Mouse (Mus musculus) lung, postnatal 25 days (tissue): ENCODE results near the gene U2af1l4.

Source experiments
- DNase-seq: peaks from one replicate; pipeline ENCODE4 v3.0.0; 2022; ENCODE audit warnings: low spot score

U2af1l4 gene

DNA sequence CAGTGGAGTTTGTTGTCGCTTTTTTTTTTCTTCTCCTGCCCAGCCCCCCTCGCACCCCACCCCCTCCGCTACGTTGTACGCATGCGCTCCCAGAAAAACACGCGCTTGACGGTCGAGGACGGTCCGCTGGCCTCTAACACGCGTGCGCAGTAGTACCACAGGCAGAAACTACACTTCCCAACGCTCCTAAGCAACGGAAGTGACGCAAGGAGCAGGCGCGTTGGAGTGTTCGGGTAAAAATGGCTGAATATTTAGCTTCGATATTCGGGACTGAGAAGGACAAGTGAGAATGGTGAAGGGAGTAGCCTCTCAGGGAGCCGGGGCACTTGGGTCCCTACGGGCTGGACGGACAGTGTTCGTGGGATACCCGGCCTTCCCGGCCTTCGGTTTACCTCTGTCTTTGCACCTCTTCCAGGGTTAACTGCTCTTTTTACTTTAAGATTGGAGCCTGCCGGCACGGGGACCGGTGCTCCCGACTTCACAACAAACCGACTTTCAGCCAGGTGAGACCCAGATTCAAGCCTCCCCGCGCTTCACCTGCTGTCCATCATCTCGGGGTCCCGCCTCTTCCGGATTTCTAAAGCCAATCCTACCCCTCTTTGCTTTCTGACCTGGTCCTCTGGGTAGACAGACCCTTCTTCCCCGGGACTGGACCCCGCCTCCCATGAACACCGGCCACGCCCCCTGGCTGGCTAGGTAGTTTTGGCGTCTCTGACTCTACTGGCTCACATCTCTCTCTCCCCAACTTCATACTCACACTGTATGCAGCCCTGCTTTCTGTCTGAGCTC is at the start of gene U2af1l4, which contains the start of the genes Gm49396 and Psenen:
Gene U2af1l4 (plus strand): TSS at position 185 of the 789 bp plus-strand sequence.
Gene Gm49396 (plus strand): TSS at position 228 of the 789 bp plus-strand sequence.
Gene Psenen (minus strand): TSS at position 511 of the 789 bp plus-strand sequence.
- peak; percentile 98 for DNase-seq

DNA sequence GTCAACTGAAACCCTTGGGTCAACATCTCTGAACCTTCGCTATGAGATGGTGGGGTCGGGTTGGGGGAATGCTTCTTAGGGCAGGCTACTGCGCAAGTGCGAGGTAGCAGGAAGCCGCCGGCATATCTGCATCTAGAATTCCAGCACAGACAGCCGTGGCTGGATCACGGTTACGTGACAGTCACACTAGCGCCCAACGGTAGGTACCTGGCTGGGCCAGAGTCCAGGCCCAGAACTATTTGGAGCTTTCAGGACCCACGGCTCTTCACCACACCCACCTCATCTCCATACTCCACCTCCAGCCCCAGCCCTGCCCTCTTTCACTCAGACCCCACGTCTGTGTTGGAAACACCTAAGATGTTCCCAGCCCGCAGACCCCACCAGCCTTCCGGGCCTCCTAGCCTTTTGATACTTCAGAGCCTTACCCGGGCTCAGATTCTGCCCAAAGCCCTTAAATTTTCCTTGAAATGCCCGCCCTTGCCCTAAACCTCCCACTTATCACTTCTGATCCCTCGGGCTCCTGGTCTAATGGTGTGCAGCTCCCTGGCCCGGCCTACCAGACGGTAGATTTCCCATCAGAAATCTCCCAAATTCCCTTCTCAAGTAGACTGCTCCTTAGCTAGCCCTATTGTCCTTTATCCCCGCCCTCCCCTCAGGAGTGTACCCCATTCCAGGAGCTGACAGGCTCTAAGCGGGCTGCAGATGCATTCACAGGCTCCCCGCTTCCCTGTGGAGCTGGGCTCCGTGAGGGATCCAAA is 47.9 kb upstream of the U2af1l4 start:
- no peak for DNase-seq

DNA sequence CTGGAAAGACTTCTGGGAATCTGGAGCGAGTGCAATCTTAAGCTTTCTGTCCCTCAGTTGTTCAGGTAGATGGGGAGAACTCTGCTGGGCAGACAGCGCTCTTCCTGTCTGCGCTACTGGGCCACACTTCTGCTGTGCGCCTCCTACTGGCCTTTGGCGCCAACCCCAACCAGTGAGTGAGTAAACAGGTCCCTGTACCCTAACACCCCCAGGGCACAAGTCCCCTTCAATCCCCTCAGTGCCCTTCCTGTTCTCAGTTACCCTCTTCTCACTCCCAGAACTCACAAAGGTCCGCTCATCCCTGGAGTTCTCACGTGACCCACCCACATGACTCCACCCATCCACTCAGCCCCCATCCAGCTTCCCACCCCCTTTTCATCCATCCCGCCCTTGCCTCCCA is 44.8 kb upstream of the U2af1l4 start:
- DNase-seq = no peak

DNA sequence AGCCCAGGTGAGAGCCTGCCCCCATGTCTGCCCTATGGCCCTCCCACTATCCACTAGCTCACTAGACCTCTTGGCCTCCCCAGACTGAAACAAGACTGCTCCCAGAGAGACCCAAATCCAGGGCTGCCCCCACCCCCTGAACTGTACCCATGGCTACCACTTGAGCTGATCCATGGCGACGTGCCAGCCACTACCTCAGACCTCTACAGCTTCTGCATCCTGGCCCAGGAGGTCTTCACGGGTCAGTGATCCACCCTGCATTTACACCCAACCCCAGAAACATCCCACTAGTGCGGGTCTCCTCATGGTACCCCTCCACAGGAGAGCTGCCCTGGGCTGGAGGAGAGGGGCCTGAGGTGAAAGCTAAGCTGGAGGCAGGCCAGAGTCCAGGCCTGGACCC is 42.7 kb upstream of the U2af1l4 start:
- no peak for DNase-seq

DNA sequence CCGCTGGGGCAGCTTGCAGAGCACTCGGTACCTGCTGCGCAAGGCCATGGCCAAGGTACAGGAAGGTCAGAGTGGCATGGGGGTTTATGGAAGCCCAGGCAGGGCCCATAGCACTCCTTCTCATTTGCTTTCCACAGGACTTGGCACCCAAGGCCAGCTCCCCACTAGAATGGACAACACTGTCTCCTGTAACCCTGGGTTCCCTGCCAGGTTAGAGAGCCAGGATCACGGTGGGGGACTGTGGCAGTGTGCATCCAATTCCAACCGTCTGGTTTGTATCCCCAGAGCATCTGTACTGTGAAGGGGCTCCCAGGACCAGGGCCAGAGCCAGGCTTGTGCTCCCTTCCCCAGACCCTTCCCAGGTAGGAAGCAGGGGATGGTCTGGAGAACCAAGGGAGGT is 42.2 kb upstream of the U2af1l4 start:
- no peak for DNase-seq

DNA sequence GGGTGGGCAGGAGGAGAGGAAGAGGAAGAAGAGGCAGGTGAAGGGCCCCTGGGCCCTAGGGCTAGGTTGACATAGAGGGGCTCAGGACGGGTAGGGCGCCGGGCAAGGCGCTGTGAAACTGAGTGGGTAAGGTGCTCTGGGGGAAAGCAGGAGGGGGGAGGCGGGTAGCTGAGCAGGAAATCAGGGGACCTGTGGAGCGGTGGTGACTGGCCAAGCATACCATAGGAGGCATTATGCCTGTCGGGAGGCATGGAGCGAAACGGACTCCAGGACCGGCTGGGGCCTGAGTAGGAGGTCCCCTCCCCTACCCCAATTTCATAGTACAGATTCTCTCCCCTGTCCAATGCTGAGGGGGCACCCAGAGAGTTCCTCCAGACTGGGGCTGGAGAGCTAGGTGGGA is 40.2 kb upstream of the U2af1l4 start:
- no peak for DNase-seq

DNA sequence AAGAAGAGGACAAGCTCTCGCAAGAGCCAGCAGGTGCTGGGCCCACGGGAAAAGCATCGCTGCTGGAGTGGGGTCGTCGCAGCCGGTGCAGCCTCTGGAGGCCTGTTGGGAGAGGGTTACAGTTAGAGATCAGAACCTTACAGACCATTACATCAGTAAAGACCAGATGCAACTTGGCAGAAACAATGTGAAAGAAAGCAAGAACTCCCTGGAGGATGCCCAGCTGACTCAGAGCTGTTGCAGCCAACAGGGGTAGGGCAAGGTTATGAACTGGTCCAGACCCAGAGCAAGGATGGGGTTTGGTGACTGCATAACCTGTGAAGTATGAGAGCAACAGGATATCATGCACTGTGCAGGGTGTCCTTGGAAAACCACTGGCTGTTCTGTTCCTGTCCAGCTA is 38.6 kb upstream of the U2af1l4 start:
- DNase-seq = no peak

DNA sequence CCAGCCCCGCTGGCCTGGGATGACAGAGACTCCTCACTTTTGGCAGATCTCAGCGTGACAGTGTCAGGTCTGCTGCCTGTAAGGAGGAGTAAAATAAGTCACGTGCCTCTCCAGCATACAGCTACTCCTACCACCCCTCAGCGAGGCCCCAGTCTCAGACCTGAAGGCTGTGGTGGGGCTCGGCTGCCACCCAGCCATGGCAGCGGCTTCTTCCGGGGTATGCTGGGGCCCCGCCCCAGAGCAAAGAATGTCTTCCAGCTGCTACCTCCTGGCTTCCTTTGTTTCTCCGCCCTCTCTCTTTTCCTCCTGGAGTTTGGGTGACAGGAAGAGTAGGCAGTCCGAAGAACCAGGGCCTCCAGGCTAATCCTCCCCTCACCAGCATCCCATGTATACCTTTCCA is 37.1 kb upstream of the U2af1l4 start:
- peak; percentile 31 for DNase-seq

DNA sequence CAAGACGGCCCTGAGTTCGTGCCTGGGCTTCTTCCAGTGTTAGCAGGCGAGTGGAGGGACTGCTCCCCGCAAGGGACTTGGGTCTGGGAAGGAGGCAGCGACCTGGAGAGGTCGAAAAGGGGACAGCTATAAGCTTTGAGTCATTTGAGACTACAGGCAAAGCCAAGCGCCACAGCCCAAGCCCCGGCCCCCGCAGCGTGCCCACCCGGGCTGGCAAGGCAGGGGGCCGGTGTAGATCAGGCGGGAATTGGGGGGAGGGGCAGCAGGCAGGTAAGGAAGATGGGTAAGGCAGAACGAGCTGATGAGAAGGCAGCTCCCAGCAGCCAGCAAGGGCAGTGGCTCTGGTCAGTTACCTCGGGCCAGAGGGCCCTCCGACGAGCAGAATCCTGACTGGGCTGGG is 36.7 kb upstream of the U2af1l4 start:
- DNase-seq = no peak

DNA sequence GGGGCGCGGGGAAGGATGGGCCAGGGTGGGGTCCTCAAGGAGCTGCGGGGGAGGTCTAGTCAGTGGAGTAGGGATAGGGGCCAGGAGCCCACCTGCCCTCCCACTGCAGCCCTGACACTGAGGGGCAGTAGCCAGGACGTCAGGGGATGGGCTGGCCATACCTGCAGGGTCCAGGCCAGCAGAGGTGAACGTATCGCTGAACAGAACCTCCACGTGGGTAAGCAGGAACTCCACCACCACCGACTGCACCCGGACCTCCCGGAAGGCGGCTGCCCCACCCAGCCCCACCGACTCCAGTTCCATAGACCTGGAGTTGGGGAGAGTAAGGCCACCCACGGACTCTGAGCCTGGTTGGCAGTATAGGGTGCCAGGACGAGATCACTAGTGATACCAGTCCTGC is 36.1 kb upstream of the U2af1l4 start:
- DNase-seq = no peak

DNA sequence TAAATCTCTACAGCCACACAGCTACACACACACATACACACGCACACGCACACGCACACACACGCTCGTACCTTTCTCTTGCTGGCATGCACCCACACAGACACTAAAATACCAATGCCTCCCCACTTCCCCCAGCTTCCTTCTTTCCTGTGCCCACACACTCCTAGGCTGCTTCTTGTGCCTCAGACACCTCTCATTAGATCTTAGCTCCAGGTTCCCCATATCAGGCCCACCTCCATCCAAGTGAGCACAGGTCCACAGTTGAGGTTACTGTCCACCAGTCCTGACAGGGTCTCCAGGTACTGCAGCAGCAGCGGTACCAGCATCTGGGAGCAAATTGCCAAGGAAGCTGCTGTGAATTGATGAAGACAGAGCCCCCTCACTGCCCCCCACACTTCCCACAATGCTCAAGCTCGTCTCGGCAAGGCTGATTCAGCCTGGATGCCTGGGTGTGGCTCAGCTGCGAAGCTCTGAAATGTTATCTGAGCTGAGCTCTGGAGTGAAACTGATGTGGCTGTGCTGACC is 31.7 kb upstream of the U2af1l4 start:
- DNase-seq = no peak

DNA sequence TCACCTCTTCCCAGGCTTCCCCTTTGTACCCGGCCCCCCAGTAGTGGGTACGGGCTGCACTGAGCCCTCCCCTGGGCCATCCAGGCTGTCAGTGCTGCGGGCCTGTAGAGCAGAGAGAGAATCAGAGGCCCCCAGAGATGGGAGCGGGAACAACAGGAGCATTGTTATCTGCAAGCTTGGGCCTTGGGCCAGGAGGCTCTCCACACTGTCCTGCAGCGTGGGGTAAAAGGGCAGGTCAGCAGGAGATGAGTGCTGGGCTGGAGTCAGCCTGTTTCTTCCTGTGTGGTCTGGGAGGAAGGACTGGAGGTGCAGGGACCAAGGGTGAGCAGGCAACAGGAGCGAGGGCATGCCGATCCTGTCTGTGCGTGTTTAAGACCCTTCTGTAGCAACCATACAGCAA is 30.2 kb upstream of the U2af1l4 start:
- DNase-seq = no peak

DNA sequence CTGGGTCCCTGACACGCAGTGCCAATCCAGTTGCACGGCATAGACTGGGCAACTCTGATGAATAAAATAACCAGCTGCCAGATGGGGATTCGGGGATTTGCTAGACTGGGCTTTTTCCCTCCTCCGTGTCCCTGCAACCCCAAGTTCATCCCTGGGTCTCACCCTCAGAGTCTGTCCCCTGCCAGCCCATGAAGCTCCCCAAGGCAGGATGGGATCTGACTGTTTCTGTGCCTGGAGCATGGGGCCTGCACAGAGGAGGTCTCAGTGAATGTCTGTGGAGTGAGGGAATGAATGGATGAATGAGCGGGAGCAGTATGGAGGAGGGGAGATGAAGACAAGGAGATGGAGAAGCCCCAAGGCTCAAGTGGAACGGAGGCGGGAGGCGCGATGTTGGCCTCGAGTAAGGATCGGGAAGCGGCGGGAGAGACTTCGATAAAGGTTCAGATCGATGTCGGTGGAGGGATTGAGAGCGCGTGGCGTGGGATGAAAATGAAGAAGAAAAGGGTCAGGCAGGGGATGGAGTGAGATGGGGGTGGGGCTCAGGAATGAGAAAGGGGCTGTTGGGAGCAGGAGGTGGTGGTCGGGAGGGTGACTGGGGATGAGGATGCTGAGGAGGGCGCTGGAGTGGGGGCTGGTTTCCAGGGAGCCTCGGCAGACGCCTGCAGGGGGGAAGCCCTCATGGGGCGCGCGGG is 29.0 kb upstream of the U2af1l4 start:
- no peak for DNase-seq

DNA sequence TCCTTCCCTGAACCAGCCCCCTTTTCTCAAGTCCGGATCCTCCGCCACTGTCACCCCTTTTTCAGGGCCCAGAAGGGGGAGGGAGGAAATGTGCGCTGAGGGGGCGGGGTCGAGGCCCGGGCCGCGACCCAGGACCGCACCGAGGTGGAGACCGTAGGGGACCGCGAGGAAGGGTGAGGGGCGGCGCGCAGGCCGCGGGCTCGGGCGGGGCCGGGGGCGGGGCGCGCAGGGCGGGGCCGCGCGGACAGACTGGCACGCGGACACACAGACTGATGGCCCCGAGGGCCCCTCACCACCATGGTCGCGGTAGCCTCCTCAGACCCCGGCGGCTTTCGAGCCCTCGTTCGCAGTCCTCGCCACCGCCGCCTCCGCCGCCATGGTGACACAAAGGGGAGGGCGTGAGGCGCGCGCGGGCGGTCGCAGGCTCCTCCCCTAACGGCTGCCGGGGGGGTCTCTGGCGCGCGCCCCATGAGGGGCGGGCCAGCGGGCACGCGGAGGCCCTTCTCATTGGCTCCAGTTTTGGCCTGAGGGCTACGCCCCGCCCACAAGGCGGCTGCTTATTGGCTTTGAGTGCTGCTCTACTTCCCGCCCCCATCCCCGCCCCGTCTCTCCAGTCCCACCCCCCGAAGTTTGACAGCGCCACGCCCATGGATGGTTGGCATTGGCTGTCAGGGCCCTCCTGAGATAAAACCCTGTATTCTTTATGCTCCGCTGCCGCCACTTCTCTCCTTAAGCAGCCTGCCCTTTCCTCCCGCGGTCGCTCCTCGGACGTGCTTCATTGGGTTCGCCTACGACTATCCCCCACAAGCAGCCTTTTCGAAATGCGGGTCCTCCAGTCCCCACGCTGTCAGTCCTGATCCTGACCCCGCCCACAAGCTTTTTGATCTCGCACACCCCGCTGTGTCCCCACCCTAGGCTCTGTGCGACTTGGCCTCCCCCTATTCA is 28.2 kb upstream of the U2af1l4 start, which contains the start of gene Arhgap33:
Gene Arhgap33 (minus strand): TSS at position 428 of the 945 bp plus-strand sequence.
- peak; percentile 96 for DNase-seq

DNA sequence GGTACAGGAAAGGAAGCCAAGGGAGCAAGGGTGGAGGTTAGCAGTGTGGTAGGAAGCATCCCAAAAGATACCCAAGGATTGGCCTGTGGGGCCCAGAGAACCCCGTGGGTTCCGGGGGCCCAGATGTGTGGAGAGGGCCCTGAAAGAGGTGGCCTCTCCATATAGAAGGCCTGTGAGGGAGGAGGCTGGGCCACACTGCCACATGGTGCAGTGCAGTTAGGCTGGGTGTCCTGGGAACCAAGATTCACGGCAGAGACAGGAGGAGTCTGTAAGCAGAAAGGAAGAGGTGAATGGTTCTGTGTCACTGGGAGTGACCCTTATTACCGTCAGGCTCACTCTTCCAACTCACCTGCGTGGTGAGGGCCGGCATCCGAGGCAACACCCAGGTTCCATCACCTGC is 22.5 kb upstream of the U2af1l4 start:
- DNase-seq = no peak

DNA sequence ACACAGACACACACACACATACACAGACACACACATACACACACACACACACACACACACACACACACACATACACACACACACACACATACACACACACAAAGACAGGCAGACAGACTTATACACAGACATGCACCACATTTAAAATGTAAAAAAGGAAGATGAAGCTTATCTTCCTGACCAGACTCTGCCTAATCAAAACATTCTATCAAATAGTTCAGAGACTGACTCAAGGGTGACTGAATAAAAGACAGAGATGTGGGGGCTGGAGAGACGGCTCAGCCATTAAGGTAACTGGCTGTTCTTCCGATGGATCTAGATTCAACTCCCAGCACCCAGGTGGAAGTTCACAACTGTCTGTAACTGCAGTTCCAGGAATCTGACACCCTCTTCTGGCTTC is 18.8 kb upstream of the U2af1l4 start:
- no peak for DNase-seq

DNA sequence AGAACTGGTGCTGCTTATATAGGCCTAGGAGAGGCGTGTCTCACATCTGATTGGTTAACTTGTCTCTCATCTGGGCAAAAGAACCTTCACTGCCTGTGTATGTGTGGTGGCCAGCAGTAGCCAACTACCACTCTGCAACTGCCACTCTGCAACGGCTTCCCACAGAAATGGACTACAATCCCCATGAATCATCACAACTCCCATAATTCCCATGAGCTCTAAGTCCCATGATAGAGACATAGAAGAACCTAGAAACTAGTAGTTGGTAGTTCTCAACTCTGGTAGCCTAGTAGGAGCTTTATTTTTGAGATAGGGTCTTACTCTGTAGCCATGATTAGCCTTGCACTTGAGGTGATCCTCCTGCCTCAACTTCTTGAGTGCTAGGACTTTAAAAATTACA is 13.2 kb upstream of the U2af1l4 start:
- DNase-seq = no peak

DNA sequence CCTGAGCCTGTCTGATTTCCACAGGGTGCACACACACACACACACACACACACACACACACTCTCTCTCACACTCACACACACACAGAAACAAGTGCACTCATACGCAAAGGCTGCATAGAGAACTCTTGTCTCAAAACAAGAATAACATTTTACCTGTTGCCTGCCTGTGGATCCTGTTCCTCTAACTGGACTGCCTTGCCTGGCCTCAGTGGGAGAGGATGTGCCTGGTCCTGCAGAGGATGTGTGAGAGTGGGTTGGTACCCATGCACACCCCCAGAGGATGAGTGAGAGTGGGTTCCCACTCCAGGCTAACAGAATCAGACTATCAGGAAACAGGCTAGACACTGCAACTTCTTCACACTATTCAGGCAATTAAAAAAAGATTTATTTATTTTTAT is 12.5 kb upstream of the U2af1l4 start:
- DNase-seq = no peak

DNA sequence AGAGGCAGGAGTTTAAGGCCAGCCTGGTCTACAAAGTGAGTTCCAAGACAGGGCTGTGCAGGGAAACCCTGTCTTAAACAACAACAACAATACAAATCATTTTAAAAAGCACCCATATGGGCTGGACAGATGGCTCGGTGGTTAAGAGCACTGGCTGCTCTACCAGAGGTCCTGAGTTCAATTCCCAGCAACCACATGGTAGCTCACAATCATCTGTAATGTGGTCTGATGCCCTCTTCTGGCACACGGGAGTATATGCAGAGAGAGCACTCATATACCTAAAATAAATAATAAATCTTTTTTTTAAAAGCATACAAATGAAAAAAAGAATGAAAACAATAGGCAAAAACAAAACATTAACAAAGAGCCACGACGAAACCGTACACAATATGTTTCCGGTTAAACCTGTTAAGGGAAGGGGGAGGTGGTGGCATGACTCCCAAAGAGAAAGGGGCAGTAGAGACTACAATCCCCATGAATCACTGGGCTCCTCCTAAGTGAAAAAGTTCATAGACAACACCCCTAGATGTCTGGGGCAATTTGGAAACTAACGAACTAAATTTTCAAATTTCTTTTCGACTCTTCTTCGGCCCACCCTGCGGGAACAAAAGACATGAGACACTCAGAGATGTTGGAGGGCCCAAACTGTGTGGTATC is 11.5 kb upstream of the U2af1l4 start:
- DNase-seq = peak; percentile 79

DNA sequence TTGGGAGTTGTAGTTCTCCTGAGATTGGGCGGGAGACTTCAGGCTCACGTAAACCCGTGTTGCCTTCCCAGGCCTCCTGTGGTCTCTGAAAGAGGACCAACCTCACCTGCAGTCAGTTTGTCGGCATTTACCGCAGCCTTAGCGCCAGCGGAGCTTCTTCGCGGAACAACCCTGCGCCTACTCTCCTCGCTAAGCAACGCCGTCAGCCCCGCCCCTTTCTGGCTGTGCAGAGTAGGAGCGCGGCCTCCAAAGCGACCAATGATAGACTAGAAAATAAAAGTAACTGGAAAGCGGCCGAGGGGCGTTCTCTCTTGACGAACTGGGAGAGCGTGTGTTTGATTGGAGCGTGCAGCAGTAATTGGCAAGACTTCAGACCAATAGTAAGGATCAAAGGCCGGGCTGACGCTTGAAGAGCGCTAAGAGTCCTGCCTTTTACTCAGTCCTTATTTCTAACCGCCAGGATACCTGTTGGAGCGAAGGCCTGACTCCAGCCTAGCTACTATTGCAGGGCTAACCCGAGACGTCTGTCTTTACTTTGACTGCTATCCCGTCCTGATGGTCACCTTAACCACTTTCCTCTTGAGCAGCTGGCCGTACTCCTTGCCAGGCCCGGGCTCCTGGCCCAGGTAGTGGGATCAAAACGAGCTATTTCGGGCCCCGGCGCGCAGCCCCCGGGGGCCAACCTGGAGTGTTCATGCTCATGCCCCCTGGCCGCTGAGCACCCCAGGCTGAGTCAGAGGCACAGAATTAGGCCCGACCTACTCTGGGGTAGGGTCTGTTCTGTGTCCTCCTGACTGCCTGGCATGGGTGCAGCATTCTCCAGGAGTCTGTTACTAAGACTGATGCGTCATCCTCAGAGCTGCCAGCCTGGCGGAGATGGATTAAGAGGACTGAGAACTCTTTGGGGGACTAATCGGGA is 10.7 kb upstream of the U2af1l4 start, which contains the start of the genes Hspb6 and Proser3:
Gene Hspb6 (plus strand): TSS at position 77 of the 919 bp plus-strand sequence.
Gene Proser3 (minus strand): TSS at position 198 of the 919 bp plus-strand sequence.
- peak; percentile 98 for DNase-seq
